Mouse (Mus musculus): ENCODE results near the gene Als2.

DNA sequence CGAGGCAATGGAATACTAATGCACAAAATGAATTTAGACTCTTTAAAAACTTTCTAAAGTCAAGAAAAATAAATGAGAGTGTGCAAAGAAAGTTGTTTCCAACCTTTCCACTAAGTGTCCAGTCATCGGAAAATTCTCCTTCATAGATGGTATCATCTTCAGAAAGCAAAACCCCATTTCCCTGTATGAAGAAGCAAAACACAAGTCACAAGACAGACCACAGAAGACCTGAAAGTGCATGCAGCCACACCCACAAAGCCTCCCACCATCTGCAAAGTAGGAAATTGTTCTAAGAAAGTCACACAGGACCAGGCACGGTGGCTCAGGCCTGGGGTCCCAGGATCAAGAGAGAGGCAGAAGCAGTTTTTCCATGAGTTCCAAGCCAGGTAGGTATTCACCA lies 57.0 kb downstream of the Als2 start:
- TF ChIP-seq EP300 (IDR thresholded peaks at IDR 0.05; ENCODE audit: low read depth), result no peak
- no peak for TF ChIP-seq CTCF (IDR thresholded peaks at IDR 0.05; ENCODE audit: low read depth)
